Mouse (Mus musculus) lung, adult 2 months (tissue): ENCODE measurements at regions not wholly inside any gene's neighbourhood (a gene's known extent, or its start where the extent isn't known, plus 50 kb on each side); places are given as distances from the start of the nearest gene placed in this dataset.

Source experiments
- CTCF ChIP-seq: fragments of 200-500 bp; IDR thresholded peaks from 2 replicates; pipeline ENCODE4 v1.5.1; 2011; ENCODE audit warnings: mild to moderate bottlenecking, low read length, control low read depth; ENCODE audit not compliant: insufficient read depth
- POLR2A ChIP-seq: fragments of 200-500 bp; IDR thresholded peaks from 2 replicates; pipeline ENCODE4 v1.6.1; 2011; ENCODE audit warnings: low read depth, mild to moderate bottlenecking, control low read depth, low read length, borderline replicate concordance; ENCODE audit errors: extremely low read depth

- no peak for TF ChIP-seq CTCF
- TF ChIP-seq POLR2A, result no peak
Observed at GRCm38 (mm10) chr1:88608236-88608635, 93.8 kb downstream of the Arl4c start.
